Mouse (Mus musculus): ENCODE data around the gene 4930452B06Rik.

Gene 4930452B06Rik

GRCm38 (mm10) chr14:8451117-8451516 is 214.9 kb downstream of the 4930452B06Rik start:
- no peak for DNase-seq (ENCODE audit: low spot score)

DNA sequence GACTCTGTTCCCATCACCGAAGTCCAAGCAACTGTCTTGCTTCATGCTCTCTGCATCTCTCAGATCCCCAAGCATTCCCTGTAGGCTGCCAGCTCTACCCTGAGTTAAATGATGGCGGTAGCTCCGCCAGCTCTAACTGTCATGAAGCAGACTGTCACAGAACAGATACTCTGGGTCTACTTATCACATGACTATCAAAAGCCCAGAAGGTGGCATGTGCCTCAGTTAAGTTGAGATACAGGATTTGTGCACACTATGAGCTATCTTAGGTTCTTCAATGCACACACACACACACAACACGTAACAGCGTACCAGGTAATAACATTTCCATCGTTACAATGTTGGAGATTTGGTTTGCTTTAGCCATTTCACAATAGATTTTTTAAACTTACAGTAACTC is 215.7 kb downstream of the 4930452B06Rik start:
- DNase-seq (ENCODE audit: low spot score) = no peak

- no peak for DNase-seq (ENCODE audit: low spot score)
Measured at GRCm38 (mm10) chr14:8449299-8449698, 216.7 kb downstream of the 4930452B06Rik start.

DNA sequence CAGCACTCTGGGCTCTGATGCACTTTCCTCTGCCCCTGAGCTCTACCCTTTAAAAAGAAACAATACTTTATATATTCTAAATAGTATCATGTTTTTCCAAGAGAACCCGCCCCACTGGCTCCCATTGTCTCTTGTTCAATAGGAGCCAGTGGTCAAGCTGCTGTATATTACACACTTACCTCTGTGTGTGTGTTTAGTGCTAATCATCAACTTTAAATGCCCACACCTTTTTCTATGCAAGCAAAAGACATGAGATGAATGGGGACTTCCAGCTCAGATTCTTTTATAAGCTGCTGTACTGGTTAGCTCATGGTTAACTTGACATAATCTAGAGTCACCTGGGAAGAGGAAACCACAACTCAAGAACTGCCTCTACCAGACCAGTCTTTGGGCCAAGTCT is 218.7 kb downstream of the 4930452B06Rik start:
- no peak for DNase-seq (ENCODE audit: low spot score)

DNA sequence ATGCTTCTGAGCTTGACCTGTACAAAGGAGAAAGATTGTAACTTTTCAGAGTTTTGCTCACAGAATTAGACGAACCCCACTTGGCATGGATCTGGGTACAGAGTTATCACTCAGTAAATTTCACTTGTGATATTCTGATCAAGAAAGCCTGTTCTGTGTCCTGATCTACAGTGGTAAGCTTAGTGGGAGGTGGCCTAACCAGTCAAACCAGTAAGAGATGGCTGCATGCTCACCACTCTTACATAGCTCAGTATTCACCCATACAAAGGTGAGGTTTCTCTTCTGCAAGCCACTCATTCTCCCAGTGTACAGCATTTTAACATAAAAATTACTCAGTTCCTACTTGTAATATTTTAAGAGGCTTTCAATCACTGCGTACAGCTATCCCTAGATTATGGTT is 221.7 kb downstream of the 4930452B06Rik start:
- DNase-seq (ENCODE audit: low spot score) = no peak

GRCm38 (mm10) chr14:8442691-8443090 is 223.3 kb downstream of the 4930452B06Rik start:
- DNase-seq (ENCODE audit: low spot score) = no peak

GRCm38 (mm10) chr14:8441623-8442022 is 224.4 kb downstream of the 4930452B06Rik start:
- no peak for DNase-seq (ENCODE audit: low spot score)

DNA sequence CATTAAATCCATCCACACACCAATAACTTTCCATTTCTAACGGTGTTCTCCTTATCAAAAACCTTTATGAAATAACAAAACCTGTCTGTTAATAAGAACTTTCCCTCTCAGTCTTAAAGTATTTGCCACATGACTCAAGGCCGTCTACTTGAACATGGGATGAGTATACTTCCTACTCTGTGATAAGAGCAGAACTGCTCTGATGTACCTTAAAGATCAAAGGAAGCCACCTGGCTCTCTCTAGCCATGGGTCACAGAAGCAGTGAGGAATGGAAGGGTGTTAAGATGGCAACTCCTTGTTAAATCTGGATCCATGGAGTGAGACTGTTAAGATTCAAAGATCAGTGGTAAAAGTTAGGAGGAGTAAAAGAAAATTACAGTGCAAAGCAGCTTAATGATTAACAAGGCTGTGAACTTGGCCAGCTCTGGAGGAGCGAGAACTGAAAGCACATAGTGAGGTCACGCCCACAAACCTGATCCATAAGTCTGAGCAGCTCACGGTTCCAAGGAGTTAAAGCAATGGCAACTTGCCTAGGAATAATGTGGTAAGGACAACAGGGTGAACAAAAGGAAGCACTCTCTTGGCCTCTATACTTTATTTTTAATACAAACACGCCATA is 235.3 kb downstream of the 4930452B06Rik start:
- DNase-seq (ENCODE audit: low spot score) = peak; percentile 2

GRCm38 (mm10) chr14:8429767-8430166 is 236.3 kb downstream of the 4930452B06Rik start:
- DNase-seq (ENCODE audit: low spot score) = no peak

GRCm38 (mm10) chr14:8422833-8423232 is 243.2 kb downstream of the 4930452B06Rik start:
- DNase-seq (ENCODE audit: low spot score) = no peak

DNA sequence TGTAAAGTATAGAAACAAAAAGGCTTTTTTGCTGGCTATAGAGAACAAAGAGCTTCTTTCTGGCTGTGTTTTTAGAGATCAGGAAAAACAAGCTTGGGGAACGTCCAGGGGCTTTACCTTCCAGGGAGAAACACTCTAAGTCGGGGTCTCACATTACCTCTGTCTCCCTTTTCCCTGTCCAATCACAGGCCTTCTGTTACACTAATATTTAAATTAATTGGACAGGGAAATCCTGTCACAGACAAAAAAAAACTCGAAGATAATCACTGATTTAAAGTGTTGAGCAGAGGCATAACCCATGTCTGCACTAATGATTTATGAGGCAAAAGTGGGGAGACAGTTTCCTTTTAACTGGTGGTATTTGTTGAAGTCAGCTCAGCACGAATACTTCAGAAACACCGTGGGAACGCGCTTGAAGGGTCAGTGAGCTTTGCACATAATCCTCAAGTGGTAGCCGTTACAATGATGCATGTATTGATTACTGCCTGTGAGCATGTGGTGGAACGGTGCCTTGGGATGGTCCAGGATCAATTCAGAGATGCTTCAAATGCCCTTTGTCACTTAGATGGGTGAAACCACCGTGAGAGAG is 244.7 kb downstream of the 4930452B06Rik start:
- no peak for DNase-seq (ENCODE audit: low spot score)

- DNase-seq (ENCODE audit: low spot score) = no peak
Measured at GRCm38 (mm10) chr14:8418610-8419009, 247.4 kb downstream of the 4930452B06Rik start.

DNA sequence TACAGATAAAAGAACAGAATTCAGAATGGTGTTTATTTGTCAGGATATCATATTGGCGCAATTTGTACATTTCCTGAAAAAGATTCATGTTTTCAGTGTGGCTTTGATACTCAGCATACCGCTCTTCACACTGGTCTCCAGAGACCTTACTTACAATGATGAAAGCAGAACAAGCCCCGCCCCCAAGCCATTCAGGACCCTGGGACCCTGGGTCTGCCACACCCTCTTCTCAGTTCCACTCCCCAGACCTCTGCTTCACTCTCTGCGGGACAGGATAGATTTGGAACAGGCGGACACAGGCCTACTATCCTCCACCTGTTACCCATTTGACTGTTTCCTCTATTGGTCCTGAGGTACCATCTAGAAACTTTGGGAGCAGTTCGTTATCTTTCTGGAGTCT is 260.1 kb downstream of the 4930452B06Rik start:
- no peak for DNase-seq (ENCODE audit: low spot score)

GRCm38 (mm10) chr14:8403310-8403709 is 262.7 kb downstream of the 4930452B06Rik start:
- no peak for DNase-seq (ENCODE audit: low spot score)

DNA sequence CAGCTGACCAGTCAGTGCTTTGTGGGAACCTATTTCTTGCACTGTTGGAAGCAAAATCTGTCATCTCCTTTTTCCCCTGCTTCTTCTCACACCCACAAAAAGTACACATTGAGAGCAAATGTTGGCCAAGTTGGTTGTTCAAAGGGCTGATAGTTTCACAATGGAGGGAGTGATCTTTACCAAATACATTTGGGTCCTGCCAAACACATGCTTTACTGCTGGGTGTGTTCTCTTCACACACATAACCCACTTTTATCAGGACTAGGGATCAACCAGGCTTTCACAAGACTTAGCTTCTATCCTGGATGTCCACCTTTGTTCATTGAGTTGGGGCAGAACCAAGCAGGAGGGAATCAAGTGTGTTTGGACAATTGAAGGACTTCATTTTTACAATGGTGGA is 267.5 kb downstream of the 4930452B06Rik start:
- DNase-seq (ENCODE audit: low spot score) = no peak

GRCm38 (mm10) chr14:8395690-8396287 is 270.3 kb downstream of the 4930452B06Rik start:
- no peak for DNase-seq (ENCODE audit: low spot score)

- no peak for DNase-seq (ENCODE audit: low spot score)
Measured at GRCm38 (mm10) chr14:8392181-8392825, 273.7 kb downstream of the 4930452B06Rik start.
